Mouse (Mus musculus) gastrocnemius, postnatal 4 days (tissue): Measurements from ENCODE around the gene Shh. TPM values are rescaled to one million over a fixed set of nuclear protein-coding genes. Genes with fewer than 3 reads are reported as not detected.

Experiments used
- total RNA-seq, 2 experiments: library from RNA; stranded (reverse); gene quantifications; 2 replicates each; pipeline ENCODE4 v1.2.3; 2021

The Shh gene
- total RNA-seq, 2 experiments from 2014 or later, result not detected

Other genes starting within 250 kb of the Shh start
- gene Cnpy1, start 221.4 kb downstream of the Shh start, total RNA-seq, result not detected
- 10 to 100 TPM; 41.0 to 43.2 TPM for gene Rbm33, start 150.1 kb downstream of the Shh start, total RNA-seq